Mouse (Mus musculus): ENCODE measurements around the gene Mcrip2. TPM values are rescaled to one million over a fixed set of nuclear protein-coding genes. Genes with fewer than 3 reads are reported as not detected.

Mcrip2 gene
- polyA plus RNA-seq, 2 experiments = 22.1 to 44.9 TPM

DNA sequence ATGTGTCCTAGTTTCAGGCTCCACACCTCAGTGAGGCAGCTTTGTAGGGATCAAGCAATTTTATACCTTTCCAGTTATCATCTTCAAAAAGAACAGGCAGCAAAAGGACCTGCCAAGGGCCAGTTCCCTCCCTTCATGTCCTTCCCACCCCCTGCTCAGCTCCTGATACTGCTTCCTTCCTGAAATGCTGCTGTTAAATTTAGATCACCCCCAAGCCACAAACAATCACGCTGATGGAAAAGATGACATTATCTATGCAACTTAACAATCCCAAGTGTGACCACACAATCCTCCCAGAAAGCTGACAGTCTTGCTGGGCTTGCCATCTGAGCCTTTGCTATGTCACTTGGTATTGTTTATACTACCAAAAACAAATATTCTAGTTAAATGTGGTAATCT is 45.3 kb upstream of the Mcrip2 start:
- 7% methylated on average over 1 of the region's 1 CpGs for WGBS (ENCODE audit: insufficient replicate concordance)
- H3K9me3 ChIP-seq (ENCODE audit: control insufficient read depth, low read length) = no peaks in the 10 kb centered on the region
- no peak for DNase-seq (ENCODE audit: low read depth in 3 of 3, low spot score in 3 of 3)
- no peak overlapping the region for H3K9ac ChIP-seq (replicated peaks)
- TF ChIP-seq CTCF (IDR thresholded peaks at IDR 0.05; ENCODE audit: low read depth) = no peak
- no peak overlapping the region for H3K4me3 ChIP-seq (ENCODE audit: insufficient read depth in 1 of 2, low read depth in 2 of 2, low read length in 2 of 2)
- no peak overlapping the region for H3K4me2 ChIP-seq (ENCODE audit: low read depth)
- no peaks in the 10 kb centered on the region for H3K27me3 ChIP-seq (ENCODE audit: control insufficient read depth, insufficient read depth, low read length)
- H3K27ac ChIP-seq = no peak overlapping the region
- no peak for ATAC-seq (ENCODE audit: insufficient read depth)
- H3K36me3 ChIP-seq (replicated peaks; ENCODE audit: control insufficient read depth, insufficient read depth, low read depth) = no peaks in the 10 kb centered on the region
- peaks cover 6 to 21% of the 10 kb centered on the region in 2 experiments for H3K4me1 ChIP-seq (replicated peaks; ENCODE audit: control insufficient read depth in 2 of 2, insufficient read depth in 2 of 2, low read length in 1 of 2)

DNA sequence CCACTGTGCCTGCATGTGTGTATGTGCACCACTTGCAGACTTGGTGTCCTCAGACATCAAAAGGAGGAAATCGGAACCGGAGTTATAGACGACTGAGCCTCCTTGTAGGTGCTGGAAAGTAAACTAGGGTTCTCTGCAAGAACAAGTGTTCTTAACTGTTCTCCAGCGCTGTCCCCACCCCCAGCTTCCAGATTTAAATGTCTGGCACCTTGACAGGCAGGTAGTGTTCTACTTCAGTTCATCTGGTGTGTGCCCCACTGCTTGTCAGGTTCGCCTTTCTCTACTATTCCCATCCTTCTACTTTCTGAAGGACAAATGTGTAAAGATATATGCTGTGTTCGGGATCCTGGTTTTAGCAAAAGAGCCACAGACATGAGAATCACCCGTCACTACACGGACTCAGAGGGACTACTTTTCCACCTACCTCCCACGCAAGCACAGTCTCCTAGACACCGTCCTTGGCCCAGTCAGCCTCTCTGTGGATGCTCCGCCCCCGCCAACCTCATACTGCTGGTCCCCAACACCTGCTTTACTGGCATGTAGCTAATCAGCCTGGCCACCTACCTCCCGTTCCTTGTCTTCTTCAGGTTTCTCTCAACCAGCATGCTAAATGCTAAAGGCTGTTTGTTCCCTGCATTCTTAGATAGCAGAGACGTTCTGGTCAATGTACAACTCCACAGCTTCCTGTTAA is 44.8 kb upstream of the Mcrip2 start:
- Histone ChIP-seq H3K27me3 (ENCODE audit: control insufficient read depth, insufficient read depth, low read length) (no peaks in the 10 kb centered on the region), H3K9ac (replicated peaks) (no peak overlapping the region), H3K4me1 (replicated peaks; ENCODE audit: control insufficient read depth in 2 of 2, insufficient read depth in 2 of 2, low read length in 1 of 2) (peaks cover under 1 to 16% of the 10 kb centered on the region in 2 experiments; a peak in 3 of 4 replicates), H3K36me3 (replicated peaks; ENCODE audit: control insufficient read depth, insufficient read depth, low read depth) (no peaks in the 10 kb centered on the region), H3K4me2 (ENCODE audit: low read depth) (no peak overlapping the region), H3K27ac (no peak overlapping the region), H3K4me3 (ENCODE audit: insufficient read depth in 1 of 2, low read depth in 2 of 2, low read length in 2 of 2) (no peak overlapping the region), H3K9me3 (ENCODE audit: control insufficient read depth, low read length) (no peaks in the 10 kb centered on the region)
- TF ChIP-seq EP300 (IDR thresholded peaks at IDR 0.05; ENCODE audit: low read depth) (no peak), CTCF (IDR thresholded peaks at IDR 0.05; ENCODE audit: low read depth) (no peak)
- no peak for DNase-seq (ENCODE audit: low read depth in 3 of 3, low spot score in 3 of 3)
- ATAC-seq (ENCODE audit: insufficient read depth) = no peak
- WGBS (ENCODE audit: insufficient replicate concordance) = 50% methylated on average over 14 of the region's 14 CpGs

- no peaks in the 10 kb centered on the region for H3K9me3 ChIP-seq (ENCODE audit: control insufficient read depth, low read length)
- peaks cover 0 to 15% of the 10 kb centered on the region in 2 experiments; a peak in 1 of 4 replicates for H3K4me1 ChIP-seq (replicated peaks; ENCODE audit: control insufficient read depth in 2 of 2, insufficient read depth in 2 of 2, low read length in 1 of 2)
- no peaks in the 10 kb centered on the region for H3K36me3 ChIP-seq (replicated peaks; ENCODE audit: control insufficient read depth, insufficient read depth, low read depth)
- no peak overlapping the region for H3K9ac ChIP-seq (replicated peaks)
- H3K4me3 ChIP-seq (ENCODE audit: insufficient read depth in 1 of 2, low read depth in 2 of 2, low read length in 2 of 2) = no peak overlapping the region
- TF ChIP-seq CTCF (IDR thresholded peaks at IDR 0.05; ENCODE audit: low read depth) = no peak
- TF ChIP-seq EP300 (IDR thresholded peaks at IDR 0.05; ENCODE audit: low read depth) = no peak
- no peak for ATAC-seq (ENCODE audit: insufficient read depth)
- no peak overlapping the region for H3K27ac ChIP-seq
- WGBS (ENCODE audit: insufficient replicate concordance) = 74% methylated on average over 4 of the region's 4 CpGs
- no peak overlapping the region for H3K4me2 ChIP-seq (ENCODE audit: low read depth)
- no peak for DNase-seq (ENCODE audit: low read depth in 3 of 3, low spot score in 3 of 3)
- H3K27me3 ChIP-seq (ENCODE audit: control insufficient read depth, insufficient read depth, low read length) = no peaks in the 10 kb centered on the region
Observed at GRCm38 (mm10) chr17:25911816-25912215, 43.3 kb upstream of the Mcrip2 start.

DNA sequence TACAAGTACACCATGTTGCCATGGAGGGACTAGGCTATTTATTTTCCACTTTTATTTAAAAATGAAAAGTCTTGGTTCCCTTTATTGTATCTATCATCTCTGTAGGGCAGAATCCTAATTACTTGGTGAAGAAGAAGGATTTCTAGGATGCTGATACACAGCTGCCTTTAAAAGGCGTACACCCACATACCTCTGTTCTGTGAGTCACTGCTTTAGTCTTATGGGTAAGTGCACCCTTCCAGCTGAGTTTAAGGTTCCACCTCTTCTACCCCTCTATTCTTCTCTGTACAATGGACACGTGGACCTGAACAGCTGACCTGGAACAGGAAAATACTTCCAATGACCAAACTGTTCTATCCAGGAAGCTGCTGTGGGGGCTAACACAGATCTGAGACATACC is 39.1 kb upstream of the Mcrip2 start:
- Histone ChIP-seq H3K4me2 (ENCODE audit: low read depth) (no peak overlapping the region), H3K27ac (no peak overlapping the region), H3K36me3 (replicated peaks; ENCODE audit: control insufficient read depth, insufficient read depth, low read depth) (no peaks in the 10 kb centered on the region), H3K9me3 (ENCODE audit: control insufficient read depth, low read length) (no peaks in the 10 kb centered on the region), H3K4me3 (ENCODE audit: insufficient read depth in 1 of 2, low read depth in 2 of 2, low read length in 2 of 2) (no peak overlapping the region), H3K9ac (replicated peaks) (no peak overlapping the region), H3K4me1 (replicated peaks; ENCODE audit: control insufficient read depth in 2 of 2, insufficient read depth in 2 of 2, low read length in 1 of 2) (no peaks in the 10 kb centered on the region), H3K27me3 (ENCODE audit: control insufficient read depth, insufficient read depth, low read length) (no peaks in the 10 kb centered on the region)
- no peak for TF ChIP-seq CTCF (IDR thresholded peaks at IDR 0.05; ENCODE audit: low read depth)
- no peak for TF ChIP-seq EP300 (IDR thresholded peaks at IDR 0.05; ENCODE audit: low read depth)
- no peak for ATAC-seq (ENCODE audit: insufficient read depth)
- DNase-seq (ENCODE audit: low read depth in 3 of 3, low spot score in 3 of 3) = no peak
- 68% methylated on average over 2 of the region's 2 CpGs for WGBS (ENCODE audit: insufficient replicate concordance)

DNA sequence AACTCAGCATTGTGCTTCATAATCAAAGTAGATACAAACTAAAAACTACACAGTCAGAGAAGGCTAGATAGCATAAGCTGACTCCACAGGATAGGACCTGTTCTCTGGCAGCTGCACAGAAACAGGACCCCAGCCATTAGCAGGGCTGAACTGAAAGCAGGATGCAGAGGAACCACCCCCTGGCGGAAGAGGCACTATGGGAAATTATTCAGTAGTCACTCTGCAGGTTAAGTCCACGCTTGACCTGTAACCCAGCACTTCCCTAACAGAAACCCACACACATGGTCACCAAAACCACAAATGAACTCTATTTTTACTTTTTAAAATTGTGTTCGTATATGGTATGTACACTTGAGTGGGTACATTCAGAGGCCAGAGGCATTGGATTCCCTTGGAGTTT is 34.5 kb upstream of the Mcrip2 start:
- H3K36me3 ChIP-seq (replicated peaks; ENCODE audit: control insufficient read depth, insufficient read depth, low read depth) = no peaks in the 10 kb centered on the region
- H3K4me3 ChIP-seq (ENCODE audit: insufficient read depth in 1 of 2, low read depth in 2 of 2, low read length in 2 of 2) = no peak overlapping the region
- ATAC-seq (ENCODE audit: insufficient read depth) (no peak), DNase-seq (ENCODE audit: low read depth in 3 of 3, low spot score in 3 of 3) (no peak)
- H3K9me3 ChIP-seq (ENCODE audit: control insufficient read depth, low read length) = no peaks in the 10 kb centered on the region
- no peak overlapping the region for H3K9ac ChIP-seq (replicated peaks)
- H3K27me3 ChIP-seq (ENCODE audit: control insufficient read depth, insufficient read depth, low read length) = no peaks in the 10 kb centered on the region
- TF ChIP-seq EP300 (IDR thresholded peaks at IDR 0.05; ENCODE audit: low read depth) = no peak
- no peak for TF ChIP-seq CTCF (IDR thresholded peaks at IDR 0.05; ENCODE audit: low read depth)
- 47% methylated on average over 3 of the region's 3 CpGs for WGBS (ENCODE audit: insufficient replicate concordance)
- H3K27ac ChIP-seq = no peak overlapping the region
- H3K4me1 ChIP-seq (replicated peaks; ENCODE audit: control insufficient read depth in 2 of 2, insufficient read depth in 2 of 2, low read length in 1 of 2) = no peaks in the 10 kb centered on the region
- no peak overlapping the region for H3K4me2 ChIP-seq (ENCODE audit: low read depth)

Data from liver, embryonic 14.5 days (tissue).